Mouse (Mus musculus): ENCODE results near the gene Ufsp2.

- no peak for TF ChIP-seq CTCF (IDR thresholded peaks at IDR 0.05; ENCODE audit: insufficient read depth, low read depth, low read length)
- no peak for TF ChIP-seq POLR2A (IDR thresholded peaks at IDR 0.05; ENCODE audit: insufficient read depth, low read depth, low read length)
These were observed 24.7 kb upstream of the Ufsp2 start for GRCm38 (mm10) chr8:45950622-45951021.

Data from olfactory bulb, adult 2 months (tissue).